Mouse (Mus musculus) brain, embryonic 14.5 days (tissue): Measurements from ENCODE around the gene Tbr1.

Source experiments
- CTCF ChIP-seq: fragments of 200-500 bp; IDR thresholded peaks from 2 replicates; pipeline ENCODE4 v1.5.1; 2012; ENCODE audit warnings: inconsistent platforms, mild to moderate bottlenecking, moderate library complexity, borderline replicate concordance; ENCODE audit not compliant: insufficient read depth, insufficient read length; ENCODE audit errors: extremely low read depth
- POLR2A ChIP-seq: fragments of 200-500 bp; IDR thresholded peaks from 2 replicates; pipeline ENCODE4 v1.6.1; 2012; ENCODE audit warnings: mild to moderate bottlenecking, inconsistent platforms, borderline replicate concordance; ENCODE audit not compliant: poor library complexity, insufficient read depth, insufficient read length, severe bottlenecking; ENCODE audit errors: extremely low read depth

- TF ChIP-seq CTCF = no peak
- no peak for TF ChIP-seq POLR2A
Measured at GRCm38 (mm10) chr2:61813521-61813920, 10.8 kb downstream of the Tbr1 start.
